Mouse (Mus musculus): ENCODE measurements around the gene Ranbp2. TPM values are rescaled to one million over a fixed set of nuclear protein-coding genes. Genes with fewer than 3 reads are reported as not detected.
A peak's percentile ranks its signal among the peaks of the same experiment; 100 is the strongest.

Ranbp2 gene
- polyA plus RNA-seq, 1 experiment from 2014 or later: 32.1 TPM

DNA sequence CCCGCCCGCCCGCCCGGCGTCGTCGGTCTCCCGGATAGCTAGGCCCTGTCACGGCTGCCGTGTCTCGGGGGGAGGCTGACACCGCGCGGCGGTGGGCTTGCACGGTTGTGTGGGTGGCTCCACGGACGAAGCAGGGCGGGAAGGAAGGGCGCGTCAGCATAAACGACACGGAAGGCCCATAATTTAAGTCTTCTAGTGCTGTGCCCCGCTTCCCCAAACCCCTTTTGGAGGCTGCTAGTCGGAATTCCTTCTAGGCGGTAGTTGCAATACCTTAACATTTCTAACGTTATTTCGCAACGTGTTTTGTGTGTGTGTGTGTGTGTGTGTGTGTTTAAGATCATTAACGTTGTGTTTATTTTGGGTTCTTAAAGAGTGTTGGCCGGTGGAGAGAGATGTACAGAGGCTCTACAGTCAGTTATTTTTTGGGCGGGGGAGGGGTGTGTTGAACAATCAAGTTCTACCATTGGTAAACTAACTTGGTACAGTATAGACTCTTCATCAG, 611 bp downstream of the Ranbp2 start:
- Histone ChIP-seq H3K4me3 (peak overlapping the region; percentile 96), H3K4me2 (peak overlapping the region; percentile 81), H3K4me1 (peaks cover 42% of the 10 kb centered on the region), H3K27ac (peak overlapping the region; percentile 99), H3K36me3 (peaks cover 10% of the 10 kb centered on the region; the same call in 1 of the 2 replicates), H3K9me3 (replicated peaks) (no peaks in the 10 kb centered on the region), H3K27me3 (replicated peaks) (no peaks in the 10 kb centered on the region), H3K9ac (peak overlapping the region; percentile 99)
- under 1% methylated on average over 32 of the region's 32 CpGs for WGBS (ENCODE audit: insufficient replicate concordance)
- peak; percentile 57; the same call in 1 of the 2 replicates for ATAC-seq

DNA sequence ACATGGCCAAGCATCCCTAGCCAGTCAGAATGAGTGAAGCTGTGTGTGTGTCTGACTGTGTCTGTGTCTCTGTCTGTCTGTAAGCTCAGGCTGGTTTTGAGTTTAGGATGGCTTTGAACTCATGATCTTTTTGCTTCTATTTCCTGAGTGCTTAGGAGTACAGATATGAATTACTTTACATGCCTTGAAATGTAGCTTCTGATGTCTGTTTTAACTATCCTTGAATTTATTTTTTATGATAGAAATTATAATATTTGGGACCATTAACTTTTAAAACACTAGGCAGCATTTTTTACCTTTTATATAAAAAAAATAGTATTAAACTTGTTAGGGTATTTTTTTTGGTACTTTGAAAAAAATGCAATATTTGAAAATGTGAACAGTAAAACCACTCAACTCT, 4.9 kb downstream of the Ranbp2 start:
- H3K36me3 ChIP-seq: peaks cover 47% of the 10 kb centered on the region
- peak overlapping the region; percentile 89 for H3K27ac ChIP-seq
- H3K9ac ChIP-seq: peak overlapping the region; percentile 44
- H3K27me3 ChIP-seq (replicated peaks): no peaks in the 10 kb centered on the region
- no peak for ATAC-seq
- H3K4me2 ChIP-seq: peak overlapping the region; percentile 46
- H3K4me3 ChIP-seq: peak overlapping the region; percentile 1; the same call in 1 of the 2 replicates
- no peaks in the 10 kb centered on the region for H3K9me3 ChIP-seq (replicated peaks)
- peaks cover 38% of the 10 kb centered on the region for H3K4me1 ChIP-seq

DNA sequence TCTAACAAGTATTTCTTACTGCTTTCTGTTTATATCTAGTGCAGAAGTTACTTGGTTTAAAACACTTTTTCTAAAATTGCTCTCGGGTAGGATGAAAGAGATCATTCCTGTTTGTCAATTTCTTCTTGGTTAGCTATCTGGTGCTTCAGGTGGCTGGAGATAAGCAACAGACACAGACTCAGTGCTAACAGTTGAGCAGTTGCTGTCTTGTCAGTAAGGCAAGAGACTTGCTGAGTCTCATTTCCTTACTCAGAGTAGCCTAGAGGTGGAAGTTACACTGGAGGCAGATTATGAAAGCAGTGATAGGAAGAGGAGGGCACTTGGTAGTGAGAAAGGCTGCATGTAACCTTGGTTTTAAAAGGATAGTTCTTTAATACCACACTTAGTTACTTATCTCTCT, 5.5 kb downstream of the Ranbp2 start:
- H3K4me1 ChIP-seq: peaks cover 38% of the 10 kb centered on the region
- no peaks in the 10 kb centered on the region for H3K27me3 ChIP-seq (replicated peaks)
- peak; percentile 96 for ATAC-seq
- H3K4me2 ChIP-seq: peak overlapping the region; percentile 46
- H3K36me3 ChIP-seq: peaks cover 50% of the 10 kb centered on the region
- H3K9ac ChIP-seq: peak overlapping the region; percentile 17; the same call in 1 of the 2 replicates
- H3K4me3 ChIP-seq: no peak overlapping the region; the same call in 1 of the 2 replicates
- WGBS (ENCODE audit: insufficient replicate concordance): 12% methylated on average over 1 of the region's 1 CpGs
- peak overlapping the region; percentile 84 for H3K27ac ChIP-seq
- H3K9me3 ChIP-seq (replicated peaks): no peaks in the 10 kb centered on the region

DNA sequence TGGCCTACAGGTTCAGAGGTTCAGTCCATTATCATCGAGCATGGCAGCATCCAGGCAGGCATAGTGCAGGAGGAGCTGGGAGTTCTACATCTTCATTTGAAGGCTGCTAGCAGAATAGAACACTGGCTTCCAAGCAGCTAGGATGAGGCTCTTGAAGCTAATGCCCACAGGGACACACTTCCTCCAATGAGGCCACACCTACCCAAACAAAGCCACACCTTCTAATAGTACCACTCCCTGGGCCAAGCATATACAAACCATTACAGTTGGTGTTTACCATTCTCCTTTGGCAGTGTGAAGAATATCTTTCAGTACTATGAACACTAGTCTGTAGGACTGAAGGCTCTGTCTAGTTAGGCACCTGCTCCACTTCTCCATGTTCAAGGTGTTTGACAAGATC, 13.2 kb downstream of the Ranbp2 start:
- H3K36me3 ChIP-seq: peaks cover 89% of the 10 kb centered on the region
- 83% methylated on average over 1 of the region's 1 CpGs for WGBS (ENCODE audit: insufficient replicate concordance)
- ATAC-seq: peak; percentile 42; the same call in 1 of the 2 replicates

DNA sequence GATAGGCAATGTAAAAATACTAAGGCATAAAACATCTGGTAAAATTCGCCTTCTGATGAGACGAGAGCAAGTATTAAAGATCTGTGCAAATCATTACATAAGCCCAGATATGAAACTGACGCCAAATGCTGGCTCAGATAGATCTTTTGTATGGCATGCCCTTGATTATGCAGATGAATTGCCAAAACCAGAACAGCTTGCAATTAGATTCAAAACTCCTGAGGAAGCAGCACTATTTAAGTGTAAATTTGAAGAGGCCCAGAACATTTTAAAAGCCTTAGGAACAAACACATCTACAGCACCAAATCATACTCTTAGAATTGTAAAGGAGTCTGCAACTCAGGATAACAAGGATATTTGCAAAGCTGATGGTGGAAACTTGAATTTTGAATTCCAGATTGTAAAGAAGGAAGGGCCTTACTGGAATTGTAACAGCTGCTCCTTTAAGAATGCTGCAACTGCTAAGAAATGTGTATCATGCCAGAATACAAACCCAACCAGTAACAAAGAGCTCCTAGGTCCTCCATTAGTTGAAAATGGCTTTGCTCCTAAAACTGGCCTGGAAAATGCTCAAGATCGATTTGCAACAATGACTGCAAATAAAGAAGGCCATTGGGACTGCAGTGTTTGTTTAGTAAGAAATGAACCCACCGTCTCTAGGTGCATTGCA, 30.5 kb downstream of the Ranbp2 start:
- ATAC-seq: no peak
- Histone ChIP-seq H3K9ac (no peak overlapping the region), H3K4me1 (no peaks in the 10 kb centered on the region), H3K27me3 (replicated peaks) (no peaks in the 10 kb centered on the region), H3K4me3 (no peak overlapping the region), H3K4me2 (no peak overlapping the region), H3K9me3 (replicated peaks) (no peaks in the 10 kb centered on the region), H3K36me3 (peaks cover 84% of the 10 kb centered on the region), H3K27ac (no peak overlapping the region)
- WGBS (ENCODE audit: insufficient replicate concordance): 91% methylated on average over 5 of the region's 5 CpGs

More for the DNA sequence above, 13.2 kb downstream of the Ranbp2 start:
- no peak overlapping the region for H3K9ac ChIP-seq
- H3K27ac ChIP-seq: no peak overlapping the region
- H3K27me3 ChIP-seq (replicated peaks): no peaks in the 10 kb centered on the region
- H3K4me2 ChIP-seq: no peak overlapping the region
- no peak overlapping the region for H3K4me3 ChIP-seq
- peaks cover 5% of the 10 kb centered on the region; the same call in 1 of the 2 replicates for H3K4me1 ChIP-seq
- no peaks in the 10 kb centered on the region for H3K9me3 ChIP-seq (replicated peaks)

DNA sequence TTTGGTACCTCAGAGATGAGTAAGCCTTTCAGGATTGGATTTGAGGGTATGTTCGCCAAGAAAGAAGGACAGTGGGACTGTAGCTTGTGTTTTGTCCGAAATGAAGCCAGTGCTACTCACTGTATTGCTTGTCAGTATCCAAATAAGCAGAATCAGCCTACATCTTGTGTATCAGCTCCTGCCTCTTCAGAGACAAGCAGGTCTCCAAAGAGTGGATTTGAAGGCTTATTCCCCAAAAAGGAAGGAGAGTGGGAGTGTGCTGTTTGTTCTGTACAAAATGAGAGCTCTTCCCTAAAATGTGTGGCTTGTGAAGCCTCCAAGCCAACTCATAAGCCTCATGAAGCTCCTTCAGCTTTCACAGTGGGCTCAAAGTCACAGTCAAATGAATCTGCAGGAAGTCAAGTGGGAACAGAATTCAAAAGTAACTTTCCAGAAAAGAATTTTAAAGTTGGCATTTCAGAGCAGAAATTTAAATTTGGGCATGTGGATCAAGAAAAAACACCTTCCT, 31.4 kb downstream of the Ranbp2 start:
- 89% methylated on average over 2 of the region's 2 CpGs for WGBS (ENCODE audit: insufficient replicate concordance)
- H3K36me3 ChIP-seq: peaks cover 85% of the 10 kb centered on the region

DNA sequence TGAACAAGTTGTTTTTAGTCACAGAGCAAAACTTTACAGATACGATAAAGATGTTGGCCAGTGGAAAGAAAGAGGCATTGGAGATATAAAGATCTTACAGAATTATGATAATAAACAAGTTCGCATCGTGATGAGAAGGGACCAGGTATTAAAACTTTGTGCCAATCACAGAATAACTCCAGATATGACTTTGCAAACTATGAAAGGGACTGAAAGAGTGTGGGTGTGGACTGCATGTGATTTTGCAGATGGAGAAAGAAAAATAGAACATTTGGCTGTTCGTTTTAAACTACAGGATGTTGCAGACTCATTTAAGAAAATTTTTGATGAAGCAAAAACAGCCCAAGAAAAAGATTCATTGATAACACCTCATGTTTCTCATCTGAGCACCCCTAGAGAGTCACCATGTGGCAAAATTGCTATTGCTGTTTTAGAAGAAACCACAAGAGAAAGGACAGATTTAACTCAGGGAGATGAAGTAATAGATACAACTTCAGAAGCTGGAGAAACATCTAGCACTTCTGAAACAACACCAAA, 33.3 kb downstream of the Ranbp2 start:
- Histone ChIP-seq H3K4me3 (no peak overlapping the region), H3K9ac (no peak overlapping the region), H3K4me2 (no peak overlapping the region), H3K27ac (no peak overlapping the region), H3K36me3 (peaks cover 89% of the 10 kb centered on the region), H3K27me3 (replicated peaks) (no peaks in the 10 kb centered on the region), H3K9me3 (replicated peaks) (no peaks in the 10 kb centered on the region), H3K4me1 (no peaks in the 10 kb centered on the region)
- 86% methylated on average over 4 of the region's 4 CpGs for WGBS (ENCODE audit: insufficient replicate concordance)
- ATAC-seq: no peak

More for the DNA sequence above, 31.4 kb downstream of the Ranbp2 start:
- H3K27me3 ChIP-seq (replicated peaks): no peaks in the 10 kb centered on the region
- no peak overlapping the region for H3K9ac ChIP-seq
- no peak overlapping the region for H3K4me2 ChIP-seq
- H3K4me3 ChIP-seq: no peak overlapping the region
- H3K9me3 ChIP-seq (replicated peaks): no peaks in the 10 kb centered on the region
- no peaks in the 10 kb centered on the region for H3K4me1 ChIP-seq
- ATAC-seq: no peak
- H3K27ac ChIP-seq: no peak overlapping the region

DNA sequence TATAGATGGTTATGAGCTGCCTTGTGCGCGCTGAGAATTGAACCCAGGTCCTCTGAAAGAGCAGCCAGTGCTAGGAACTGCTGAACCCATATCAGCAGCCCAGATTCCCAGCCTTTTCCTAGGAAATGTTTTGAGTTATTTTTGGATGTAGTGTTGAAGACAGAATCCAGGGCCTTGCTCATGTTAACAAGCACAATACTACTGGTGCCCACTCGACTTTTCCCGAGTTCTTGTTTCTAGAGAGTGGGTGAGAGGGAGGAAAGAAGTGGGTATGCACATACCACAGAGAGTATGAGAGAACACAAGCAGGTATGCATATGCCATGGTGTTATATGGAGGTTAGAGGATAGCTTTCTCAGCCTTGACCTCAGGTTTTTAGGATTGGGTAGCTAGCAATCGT, 44.3 kb downstream of the Ranbp2 start:
- peaks cover 86% of the 10 kb centered on the region for H3K36me3 ChIP-seq
- no peaks in the 10 kb centered on the region for H3K4me1 ChIP-seq
- H3K27me3 ChIP-seq (replicated peaks): no peaks in the 10 kb centered on the region
- H3K4me2 ChIP-seq: no peak overlapping the region
- 91% methylated on average over 5 of the region's 5 CpGs for WGBS (ENCODE audit: insufficient replicate concordance)
- H3K4me3 ChIP-seq: no peak overlapping the region
- H3K27ac ChIP-seq: no peak overlapping the region
- no peak for ATAC-seq
- H3K9ac ChIP-seq: no peak overlapping the region
- no peaks in the 10 kb centered on the region for H3K9me3 ChIP-seq (replicated peaks)

DNA sequence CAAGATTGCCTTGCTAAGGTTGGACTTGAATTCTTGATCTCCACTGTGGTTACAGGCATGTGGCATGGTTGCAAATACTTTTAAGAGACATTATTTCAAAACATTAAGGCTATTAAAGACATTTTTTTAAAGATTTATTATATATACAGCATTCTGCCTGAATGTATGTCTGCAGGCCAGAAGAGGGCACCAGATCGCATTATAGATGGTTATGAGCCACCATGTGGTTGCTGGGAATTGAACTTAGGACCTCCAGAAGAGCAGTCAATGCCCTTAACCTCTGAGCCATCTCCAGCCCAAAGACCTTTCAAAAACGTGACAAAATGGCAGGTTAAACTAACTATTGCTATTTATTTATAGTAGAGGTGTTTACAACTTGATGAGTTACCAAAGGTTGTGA, 48.9 kb downstream of the Ranbp2 start:
- ATAC-seq: no peak
- H3K4me1 ChIP-seq: peaks cover 19% of the 10 kb centered on the region
- H3K36me3 ChIP-seq: peaks cover 47% of the 10 kb centered on the region
- no peak overlapping the region for H3K27ac ChIP-seq
- no peaks in the 10 kb centered on the region for H3K9me3 ChIP-seq (replicated peaks)
- no peak overlapping the region for H3K4me2 ChIP-seq
- no peak overlapping the region for H3K9ac ChIP-seq
- no peaks in the 10 kb centered on the region for H3K27me3 ChIP-seq (replicated peaks)
- no peak overlapping the region for H3K4me3 ChIP-seq
- WGBS (ENCODE audit: insufficient replicate concordance): 82% methylated on average over 2 of the region's 2 CpGs

DNA sequence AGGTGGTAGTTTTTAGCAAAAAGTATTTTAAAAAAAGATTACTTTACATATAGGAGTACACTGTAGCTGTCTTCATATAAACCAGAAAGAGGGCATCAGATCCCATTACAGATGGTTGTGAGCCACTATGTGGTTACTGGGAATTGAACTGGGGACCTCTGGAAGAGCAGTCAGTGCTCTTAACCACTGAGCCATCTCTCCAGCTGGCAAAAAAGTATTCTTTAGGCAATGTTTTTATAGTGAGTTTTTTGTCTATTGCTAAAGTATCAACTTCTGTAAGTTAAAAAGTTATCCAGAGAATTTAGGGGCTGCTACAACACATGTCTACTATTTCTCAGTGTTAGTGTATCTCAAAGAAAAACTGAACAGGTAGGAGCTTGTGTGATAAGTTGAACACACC, 50.0 kb downstream of the Ranbp2 start:
- Histone ChIP-seq H3K4me1 (peaks cover 19% of the 10 kb centered on the region), H3K36me3 (peaks cover 36% of the 10 kb centered on the region), H3K27me3 (replicated peaks) (no peaks in the 10 kb centered on the region), H3K9me3 (replicated peaks) (no peaks in the 10 kb centered on the region), H3K4me3 (peak overlapping the region; percentile 65), H3K4me2 (peak overlapping the region; percentile 85), H3K27ac (peak overlapping the region; percentile 82), H3K9ac (peak overlapping the region; percentile 69)
- ATAC-seq: no peak

DNA sequence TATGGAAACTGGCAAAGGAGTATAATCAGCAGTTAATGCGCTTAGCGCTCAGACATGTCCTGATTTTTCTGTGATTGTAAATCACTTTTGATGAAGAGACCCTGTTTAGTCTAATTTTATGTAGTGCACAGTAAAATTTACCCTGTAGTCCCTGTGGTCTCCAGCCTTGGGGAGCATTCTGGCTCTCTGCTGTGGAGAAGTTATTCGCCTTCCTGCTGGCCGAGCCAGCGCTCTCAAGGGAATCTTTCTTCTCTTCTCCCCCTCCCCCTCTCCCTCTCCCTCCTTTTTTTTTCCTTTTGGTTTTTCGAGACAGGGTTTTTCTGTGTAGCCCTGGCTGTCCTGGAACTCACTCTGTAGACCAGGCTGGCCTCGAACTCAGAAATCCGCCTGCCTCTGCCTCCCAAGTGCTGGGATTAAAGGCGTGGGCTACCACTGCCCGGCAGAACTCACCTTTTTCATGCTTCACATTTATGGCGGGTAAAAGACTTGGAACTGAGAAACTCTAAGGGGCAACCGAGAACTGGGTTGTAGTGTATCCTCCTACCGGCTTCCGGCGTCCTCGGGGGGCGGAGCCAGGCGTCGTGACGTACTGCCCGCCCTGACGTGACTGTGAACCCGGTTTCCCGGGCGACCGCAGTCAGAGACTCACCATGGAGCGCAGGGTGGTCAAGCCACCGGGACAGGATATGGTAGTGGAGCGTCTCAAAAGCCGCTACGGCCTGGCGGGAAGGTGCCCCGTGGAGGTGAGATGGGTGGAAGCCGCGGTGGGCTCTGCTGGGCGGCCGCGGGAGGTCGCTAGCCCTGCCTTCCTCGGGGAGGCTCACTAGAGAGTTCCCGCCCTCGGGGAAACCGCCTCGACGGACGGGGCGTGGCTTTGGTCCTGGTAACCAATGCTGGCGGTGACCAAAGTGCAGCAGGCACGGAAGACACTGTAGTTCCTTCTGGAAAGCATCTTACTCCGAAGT, 50.9 kb downstream of the Ranbp2 start, which contains the start of gene Ccdc138:
Gene Ccdc138 (plus strand): TSS at position 629 of the 965 bp plus-strand sequence.
- Histone ChIP-seq H3K27me3 (replicated peaks) (no peaks in the 10 kb centered on the region), H3K4me2 (peak within 1 kb of the TSS; percentile 85), H3K4me1 (peaks cover 19% of the 10 kb centered on the region), H3K36me3 (peaks cover 27% of the 10 kb centered on the region), H3K9me3 (replicated peaks) (no peaks in the 10 kb centered on the region), H3K9ac (peak within 1 kb of the TSS; percentile 69), H3K4me3 (peak within 1 kb of the TSS; percentile 65), H3K27ac (peak within 1 kb of the TSS; percentile 82)
- WGBS (ENCODE audit: insufficient replicate concordance): under 1% methylated on average over 50 of the region's 50 CpGs
- ATAC-seq: peak; percentile 98

Data from liver, embryonic 12.5 days (tissue).